Mouse (Mus musculus) thymus, adult 2 months (tissue): Measurements from ENCODE around the gene Hps4. TPM values are rescaled to one million over a fixed set of nuclear protein-coding genes. Genes with fewer than 3 reads are reported as not detected.
A peak's percentile ranks its signal among the peaks of the same experiment; 100 is the strongest.

Experiments
- DNase-seq: peaks from one replicate; pipeline ENCODE4 v3.0.0; 2021
- H3K27ac ChIP-seq: fragments of 200-500 bp; 2 replicates; pipeline ENCODE4 v1.5.1; 2012; ENCODE audit warnings: low read length, control low read depth; ENCODE audit not compliant: control insufficient read depth, insufficient read depth
- H3K27me3 ChIP-seq: fragments of 200-500 bp; 2 replicates; pipeline ENCODE4 v1.6.1; 2012; ENCODE audit warnings: mild to moderate bottlenecking, low read length, moderate library complexity, mixed read lengths; ENCODE audit not compliant: control insufficient read depth, insufficient read depth
- H3K36me3 ChIP-seq: fragments of 200-500 bp; 2 replicates; pipeline ENCODE4 v1.6.1; 2012; ENCODE audit warnings: mild to moderate bottlenecking, low read length, moderate library complexity; ENCODE audit not compliant: control insufficient read depth, insufficient read depth
- H3K4me1 ChIP-seq: fragments of 200-500 bp; replicated peaks from 2 replicates; pipeline ENCODE4 v1.6.1; 2012; ENCODE audit warnings: low read length; ENCODE audit not compliant: control insufficient read depth, insufficient read depth
- H3K4me3 ChIP-seq: fragments of 200-500 bp; 2 replicates; pipeline ENCODE4 v1.5.1; 2012; ENCODE audit warnings: mild to moderate bottlenecking, low read length, control low read depth, moderate library complexity; ENCODE audit not compliant: control insufficient read depth, insufficient read depth
- CTCF ChIP-seq: fragments of 200-500 bp; IDR thresholded peaks from 2 replicates; pipeline ENCODE4 v1.5.1; 2012; ENCODE audit warnings: mild to moderate bottlenecking, control low read depth, low read length, moderate library complexity, borderline replicate concordance; ENCODE audit not compliant: control insufficient read depth, poor library complexity, insufficient read depth; ENCODE audit errors: extremely low read depth
- POLR2A ChIP-seq: fragments of 200-500 bp; IDR thresholded peaks from 2 replicates; pipeline ENCODE4 v1.6.1; 2012; ENCODE audit warnings: mild to moderate bottlenecking, low read length, control low read depth, moderate library complexity; ENCODE audit not compliant: control insufficient read depth, poor library complexity, insufficient read depth; ENCODE audit errors: extremely low read depth
- WGBS: fragments of 180-500 bp; shearing (Covaris S2); methylation state at CpG from one replicate; pipeline ENCODE4 v1.1.7; 2018; 5-methylcytosine and 5-hydroxymethylcytosine counted together
- polyA plus RNA-seq: library from polyadenylated mRNA; depleted of rRNA; stranded (reverse); fragments of >200 nt; gene quantifications from 2 replicates; pipeline ENCODE4 v1.2.3, GENCODE M21; 2012

Hps4 gene
- polyA plus RNA-seq, 1 experiment, result 52.8 TPM

DNA sequence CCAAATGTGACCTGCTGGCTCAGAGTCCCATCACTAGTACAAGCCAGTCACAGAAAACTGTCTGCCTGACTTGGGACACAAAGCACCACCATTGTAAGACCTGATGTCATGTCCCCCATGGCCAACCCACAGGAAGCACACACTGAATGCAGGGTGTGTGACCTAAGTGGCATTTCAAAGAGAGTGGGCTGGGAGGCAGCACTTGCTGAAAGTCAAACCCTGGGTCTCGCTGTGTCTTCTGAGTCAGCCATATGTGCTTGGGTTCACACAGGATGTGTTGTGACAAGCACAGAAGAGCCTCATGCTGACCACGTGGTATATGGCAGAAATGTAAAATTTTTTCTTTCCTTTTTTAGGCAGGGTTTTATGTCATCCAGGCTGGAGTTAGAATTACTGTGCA is 45.6 kb upstream of the Hps4 start:
- Histone ChIP-seq H3K27ac (peak overlapping the region; percentile 55), H3K36me3 (no peaks in the 10 kb centered on the region), H3K4me3 (no peak overlapping the region), H3K27me3 (no peaks in the 10 kb centered on the region), H3K4me1 (peaks cover 66% of the 10 kb centered on the region)
- TF ChIP-seq POLR2A, result no peak
- TF ChIP-seq CTCF, result no peak
- DNase-seq, result no peak
- 3% methylated on average over 2 of the region's 2 CpGs for WGBS

DNA sequence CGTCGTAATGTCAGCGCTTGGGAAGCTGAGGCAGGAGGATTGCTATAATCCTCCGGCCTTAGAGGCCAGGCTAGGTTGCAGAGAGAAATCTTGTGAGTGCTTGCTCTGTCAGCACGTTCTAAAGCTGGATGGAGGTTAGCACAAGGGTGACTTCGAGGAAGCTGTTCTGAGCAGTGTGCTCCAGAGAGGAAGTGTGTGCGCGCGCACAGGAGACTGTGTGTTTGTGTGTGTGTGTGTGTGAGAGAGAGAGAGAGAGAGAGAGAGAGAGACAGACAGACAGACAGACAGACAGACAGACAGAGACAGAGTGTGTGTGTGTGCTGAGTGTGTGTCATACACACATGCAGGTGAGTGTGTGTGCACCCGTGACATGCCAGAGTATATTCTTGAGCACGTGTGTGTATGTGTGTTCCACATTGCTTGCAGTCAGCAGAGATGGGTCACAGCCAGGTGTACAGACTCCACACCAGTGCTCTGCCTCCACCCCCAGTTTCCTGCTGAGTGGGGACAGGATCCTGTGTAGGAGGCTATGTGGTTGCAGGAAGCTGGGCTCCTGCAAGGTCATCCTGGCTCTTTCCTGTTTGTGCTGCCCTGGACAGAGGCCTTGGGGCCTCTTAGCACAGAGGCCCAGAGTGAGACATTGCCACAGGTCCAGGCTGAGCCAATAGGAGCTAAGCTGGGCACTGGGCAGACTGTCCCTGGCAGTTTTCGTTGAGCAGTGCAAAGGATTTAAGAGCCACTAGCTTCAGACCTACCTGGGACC is 44.5 kb upstream of the Hps4 start:
- DNase-seq, result peak; percentile 60
- no peak for TF ChIP-seq POLR2A
- TF ChIP-seq CTCF, result no peak
- WGBS, result 28% methylated on average over 12 of the region's 12 CpGs
- H3K4me3 ChIP-seq, result no peak overlapping the region
- H3K36me3 ChIP-seq, result no peaks in the 10 kb centered on the region
- H3K27me3 ChIP-seq, result no peaks in the 10 kb centered on the region
- H3K4me1 ChIP-seq, result peaks cover 69% of the 10 kb centered on the region
- peak overlapping the region; percentile 41 for H3K27ac ChIP-seq

- TF ChIP-seq POLR2A, result no peak
- TF ChIP-seq CTCF, result no peak
- H3K4me1 ChIP-seq, result peaks cover 69% of the 10 kb centered on the region
- no peak for DNase-seq
- H3K27ac ChIP-seq, result no peak overlapping the region
- H3K4me3 ChIP-seq, result no peak overlapping the region
- H3K27me3 ChIP-seq, result no peaks in the 10 kb centered on the region
- WGBS, result 84% methylated on average over 4 of the region's 4 CpGs
- no peaks in the 10 kb centered on the region for H3K36me3 ChIP-seq
Observed at GRCm38 (mm10) chr5:112299399-112299798, 43.5 kb upstream of the Hps4 start.

- no peak overlapping the region for H3K27ac ChIP-seq
- H3K36me3 ChIP-seq, result no peaks in the 10 kb centered on the region
- peaks cover 69% of the 10 kb centered on the region for H3K4me1 ChIP-seq
- 80% methylated on average over 2 of the region's 2 CpGs for WGBS
- no peak overlapping the region for H3K4me3 ChIP-seq
- no peak for DNase-seq
- TF ChIP-seq POLR2A (no peak), CTCF (no peak)
- H3K27me3 ChIP-seq, result no peaks in the 10 kb centered on the region
Observed at GRCm38 (mm10) chr5:112300112-112300511, 42.8 kb upstream of the Hps4 start.

DNA sequence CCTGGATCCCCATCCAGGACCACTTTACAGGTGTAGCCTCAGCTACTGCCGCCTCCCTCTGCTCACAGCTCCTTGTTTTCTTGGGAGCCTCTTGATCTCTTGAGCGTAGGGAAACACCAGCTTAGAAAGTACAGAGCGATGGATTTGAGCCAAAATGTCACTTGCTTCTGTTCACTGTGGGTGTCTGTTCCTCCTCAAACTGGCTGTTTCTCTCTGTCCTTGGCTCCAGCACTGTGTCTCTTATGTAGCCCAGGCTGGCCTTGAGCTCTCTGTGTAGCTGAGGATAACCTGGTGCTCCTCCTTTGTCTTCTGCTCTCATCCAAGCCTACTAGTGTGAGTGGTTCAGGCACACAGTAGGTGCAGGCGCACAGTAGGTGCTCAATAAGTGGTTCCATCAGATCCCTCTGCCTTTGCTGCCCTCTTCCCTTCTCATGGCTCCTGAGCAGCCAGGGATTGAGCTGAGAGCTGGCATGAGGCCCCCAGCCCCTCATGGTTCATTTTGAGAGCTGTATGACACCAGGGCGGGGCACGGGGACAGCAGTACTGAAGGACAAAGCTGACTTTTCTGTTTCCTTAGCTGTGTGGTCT is 42.1 kb upstream of the Hps4 start:
- TF ChIP-seq CTCF, result no peak
- TF ChIP-seq POLR2A, result no peak
- Histone ChIP-seq H3K27me3 (no peaks in the 10 kb centered on the region), H3K27ac (no peak overlapping the region; the same call in 1 of the 2 replicates), H3K4me3 (no peak overlapping the region), H3K36me3 (no peaks in the 10 kb centered on the region), H3K4me1 (peaks cover 66% of the 10 kb centered on the region)
- WGBS, result 94% methylated on average over 6 of the region's 6 CpGs
- no peak for DNase-seq

DNA sequence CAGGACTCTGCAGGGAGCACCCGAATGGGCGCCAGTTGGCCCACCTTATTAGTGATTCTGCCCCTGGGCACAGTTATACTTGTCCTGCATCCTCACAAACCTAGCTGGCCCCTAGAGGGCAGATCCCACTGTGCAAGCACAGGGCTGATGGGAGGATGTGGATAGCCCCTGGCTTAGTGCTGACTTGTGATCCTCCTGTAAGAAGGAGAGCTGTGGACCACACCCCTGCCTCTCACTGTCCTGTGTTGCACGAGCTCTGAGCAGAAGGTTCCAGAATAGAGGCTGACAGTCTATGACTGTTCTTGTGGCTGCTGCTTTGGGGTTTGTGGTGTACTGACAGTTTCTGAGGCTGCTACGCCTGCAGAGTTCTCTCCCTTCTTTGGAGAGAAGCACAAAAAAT is 41.2 kb upstream of the Hps4 start:
- Histone ChIP-seq H3K4me1 (peaks cover 59% of the 10 kb centered on the region), H3K27ac (peak overlapping the region; percentile 29; the same call in 1 of the 2 replicates), H3K27me3 (no peaks in the 10 kb centered on the region), H3K4me3 (no peak overlapping the region), H3K36me3 (no peaks in the 10 kb centered on the region)
- WGBS, result 64% methylated on average over 4 of the region's 4 CpGs
- no peak for DNase-seq
- TF ChIP-seq POLR2A, result no peak
- TF ChIP-seq CTCF, result no peak

DNA sequence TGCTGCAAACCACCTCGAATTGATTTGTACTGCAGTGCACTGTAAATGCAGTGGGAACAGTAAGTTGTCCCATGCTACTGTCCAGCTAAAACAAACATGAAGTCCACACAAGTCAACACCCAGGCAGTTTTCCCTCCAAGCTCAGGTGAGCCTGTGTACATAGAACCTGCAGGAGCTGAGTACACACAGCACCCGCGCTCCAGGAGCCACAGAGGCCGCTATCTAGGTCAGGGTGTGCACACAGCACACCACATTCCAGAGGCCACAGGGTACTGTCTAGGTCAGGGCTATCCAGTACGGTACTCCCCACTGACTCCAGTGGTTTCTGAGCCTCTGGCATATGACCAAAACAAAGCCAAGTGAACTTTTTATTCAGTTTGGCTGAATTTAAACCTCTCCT is 40.6 kb upstream of the Hps4 start:
- WGBS, result 59% methylated on average over 5 of the region's 5 CpGs
- H3K4me3 ChIP-seq, result no peak overlapping the region
- TF ChIP-seq POLR2A, result no peak
- TF ChIP-seq CTCF, result no peak

More for the DNA sequence above, 40.6 kb upstream of the Hps4 start:
- no peak overlapping the region for H3K27ac ChIP-seq
- H3K4me1 ChIP-seq, result peaks cover 52% of the 10 kb centered on the region
- no peak for DNase-seq
- no peaks in the 10 kb centered on the region for H3K36me3 ChIP-seq
- no peaks in the 10 kb centered on the region for H3K27me3 ChIP-seq
